8 mouse cellular contexts compared by ENCODE assay signal in genomic region chr3:89182531-89183057, GRCm38 (mm10). TPM values are rescaled to one million over a fixed set of nuclear protein-coding genes. Genes with fewer than 3 reads are reported as not detected.
A peak's percentile ranks its signal among the peaks of the same experiment; 100 is the strongest.
DNase-seq lines count a peak whose midpoint lies in the region; ATAC-seq lines count a peak whose summit lies in the region.

No protein-coding gene starts in this region.

- ATAC-seq in kidney, embryonic 14.5 days (ENCODE audit: low FRiP score, low TSS enrichment) = no peak; the same call in 1 of the 2 replicates
- ATAC-seq in intestine, embryonic 14.5 days (replicated peaks; ENCODE audit: low FRiP score, low TSS enrichment, low read depth) = peak; percentile 6; the same call in 1 of the 2 replicates
- no peak for ATAC-seq in midbrain, embryonic 16.5 days

- peaks cover 39% of the 10 kb centered on the region for H3K36me3 ChIP-seq in kidney, embryonic 14.5 days (ENCODE audit: control insufficient read depth, insufficient read depth, low read length)
- peaks cover 35% of the 10 kb centered on the region for H3K36me3 ChIP-seq in intestine, embryonic 14.5 days (ENCODE audit: control insufficient read depth, insufficient read depth, low read length)
- peaks cover 14% of the 10 kb centered on the region; the same call in 1 of the 2 replicates for H3K36me3 ChIP-seq in midbrain, embryonic 16.5 days (ENCODE audit: control insufficient read depth, insufficient read depth, low read length)

- WGBS in kidney, embryonic 14.5 days = 43% methylated on average over 7 of the region's 7 CpGs
- WGBS in intestine, embryonic 14.5 days = 39% methylated on average over 7 of the region's 7 CpGs
- WGBS in midbrain, embryonic 16.5 days = 48% methylated on average over 7 of the region's 7 CpGs

- no peaks in the 10 kb centered on the region for H3K9me3 ChIP-seq in kidney, embryonic 14.5 days (ENCODE audit: control insufficient read depth, low read length)
- no peaks in the 10 kb centered on the region for H3K9me3 ChIP-seq in intestine, embryonic 14.5 days (ENCODE audit: control insufficient read depth, low read length)
- no peaks in the 10 kb centered on the region for H3K9me3 ChIP-seq in midbrain, embryonic 16.5 days (replicated peaks; ENCODE audit: control insufficient read depth, low read length, poor library complexity, severe bottlenecking)

- peak overlapping the region; percentile 95 for H3K4me2 ChIP-seq in kidney, embryonic 14.5 days (replicated peaks; ENCODE audit: low read depth, low read length)
- H3K4me2 ChIP-seq in intestine, embryonic 14.5 days (ENCODE audit: low read length) = peak overlapping the region; percentile 96
- peak overlapping the region; percentile 90 for H3K4me2 ChIP-seq in midbrain, embryonic 16.5 days (ENCODE audit: low read length)

- no peak for DNase-seq in kidney, postnatal 36 days
- DNase-seq in intestine, embryonic 14.5 days (ENCODE audit: low spot score) = no peak
- no peak for DNase-seq in urinary bladder, postnatal 4 days (ENCODE audit: low spot score in 2 of 2)
- DNase-seq in cerebellum, postnatal 36 days = no peak
- DNase-seq in layer of hippocampus, adult 11-12 months (ENCODE audit: low spot score) = no peak

- H3K9ac ChIP-seq in kidney, embryonic 14.5 days (ENCODE audit: low read depth, low read length) = no peak overlapping the region
- H3K9ac ChIP-seq in intestine, embryonic 14.5 days (ENCODE audit: low read length) = no peak overlapping the region; the same call in 1 of the 2 replicates
- no peak overlapping the region; the same call in 1 of the 2 replicates for H3K9ac ChIP-seq in midbrain, embryonic 16.5 days (ENCODE audit: low read depth, low read length)

- H3K27me3 ChIP-seq in kidney, embryonic 14.5 days (ENCODE audit: control insufficient read depth, insufficient read depth, low read length) = no peaks in the 10 kb centered on the region
- H3K27me3 ChIP-seq in intestine, embryonic 14.5 days (replicated peaks; ENCODE audit: control insufficient read depth, insufficient read depth, low read length) = no peaks in the 10 kb centered on the region
- no peaks in the 10 kb centered on the region for H3K27me3 ChIP-seq in midbrain, embryonic 16.5 days (ENCODE audit: control insufficient read depth, insufficient read depth, low read depth, low read length)

- peaks cover 42% of the 10 kb centered on the region for H3K4me1 ChIP-seq in kidney, embryonic 14.5 days (ENCODE audit: control insufficient read depth, insufficient read depth, low read length)
- peaks cover 5% of the 10 kb centered on the region; the same call in 1 of the 2 replicates for H3K4me1 ChIP-seq in brown adipose tissue, adult 24 weeks (ENCODE audit: control insufficient read depth, insufficient read depth, insufficient read length, low read length)
- peaks cover 28% of the 10 kb centered on the region for H3K4me1 ChIP-seq in intestine, embryonic 14.5 days (replicated peaks; ENCODE audit: control insufficient read depth, insufficient read depth, low read length)
- H3K4me1 ChIP-seq in midbrain, embryonic 16.5 days (ENCODE audit: control insufficient read depth, insufficient read depth, low read length) = peaks cover 29% of the 10 kb centered on the region

- peak overlapping the region; percentile 67 for H3K4me3 ChIP-seq in kidney, embryonic 14.5 days (ENCODE audit: low read length)
- 0 out of 2 replicates have a peak overlapping the region, but pooled peaks have one; percentile 54 for H3K4me3 ChIP-seq in brown adipose tissue, adult 24 weeks (ENCODE audit: insufficient read depth, low read depth, low read length)
- H3K4me3 ChIP-seq in intestine, embryonic 14.5 days (ENCODE audit: low read depth, low read length) = peak overlapping the region; percentile 54
- H3K4me3 ChIP-seq in midbrain, embryonic 16.5 days (ENCODE audit: low read depth, low read length) = peak overlapping the region; percentile 60

- H3K27ac ChIP-seq in kidney, embryonic 14.5 days (ENCODE audit: low read depth, low read length) = peak overlapping the region; percentile 47; the same call in 1 of the 2 replicates
- no peak overlapping the region for H3K27ac ChIP-seq in brown adipose tissue, adult 24 weeks (replicated peaks; ENCODE audit: low read depth, low read length)
- no peak overlapping the region for H3K27ac ChIP-seq in intestine, embryonic 14.5 days (ENCODE audit: low read depth)
- H3K27ac ChIP-seq in midbrain, embryonic 16.5 days (ENCODE audit: low read length) = peak overlapping the region; percentile 92

RNA-seq across cellular contexts. Expression of gene Fam189b, which starts 0.3 kb away (rescaled TPM):
- 34.5 and 49.3 TPM in 2 replicates for polyA plus RNA-seq in kidney, embryonic 14.5 days (2014; fragmentation: Nextera tagmentation; extraction: Ambion mirVana)
- polyA plus RNA-seq in brown adipose tissue, adult 24 weeks (2012; ENCODE audit: insufficient read depth, insufficient read length, missing spikeins) = 1.3 and 2.0 TPM in 2 replicates
- 27.6 and 29.3 TPM in 2 replicates for polyA plus RNA-seq in intestine, embryonic 14.5 days (2014; fragmentation: Nextera tagmentation; extraction: Ambion mirVana)
- 31.8 and 33.6 TPM in 2 replicates for polyA plus RNA-seq in midbrain, embryonic 16.5 days (2015; fragmentation: Nextera tagmentation; extraction: Ambion mirVana)

RNA-seq across cellular contexts. Expression of gene Scamp3, which starts 5.3 kb away (rescaled TPM):
- 84.6 and 107 TPM in 2 replicates for polyA plus RNA-seq in kidney, embryonic 14.5 days (2014; fragmentation: Nextera tagmentation; extraction: Ambion mirVana)
- 39.4 and 48.7 TPM in 2 replicates for polyA plus RNA-seq in brown adipose tissue, adult 24 weeks (2012; ENCODE audit: insufficient read depth, insufficient read length, missing spikeins)
- 98.1 and 101 TPM in 2 replicates for polyA plus RNA-seq in intestine, embryonic 14.5 days (2014; fragmentation: Nextera tagmentation; extraction: Ambion mirVana)
- 145 and 152 TPM in 2 replicates for polyA plus RNA-seq in midbrain, embryonic 16.5 days (2015; fragmentation: Nextera tagmentation; extraction: Ambion mirVana)

RNA-seq across cellular contexts. Expression of gene Clk2, which starts 18.0 kb away (rescaled TPM):
- polyA plus RNA-seq in kidney, embryonic 14.5 days (2014; fragmentation: Nextera tagmentation; extraction: Ambion mirVana) = 33.8 and 35.1 TPM in 2 replicates
- 14.3 TPM in 2 replicates for polyA plus RNA-seq in brown adipose tissue, adult 24 weeks (2012; ENCODE audit: insufficient read depth, insufficient read length, missing spikeins)
- 24.9 and 25.3 TPM in 2 replicates for polyA plus RNA-seq in intestine, embryonic 14.5 days (2014; fragmentation: Nextera tagmentation; extraction: Ambion mirVana)
- polyA plus RNA-seq in midbrain, embryonic 16.5 days (2015; fragmentation: Nextera tagmentation; extraction: Ambion mirVana) = 15.9 and 19.7 TPM in 2 replicates

RNA-seq across cellular contexts. Expression of gene Gba, which starts 20.1 kb away (rescaled TPM):
- polyA plus RNA-seq in kidney, embryonic 14.5 days (2014; fragmentation: Nextera tagmentation; extraction: Ambion mirVana) = 32.0 and 37.4 TPM in 2 replicates
- 18.2 and 25.1 TPM in 2 replicates for polyA plus RNA-seq in brown adipose tissue, adult 24 weeks (2012; ENCODE audit: insufficient read depth, insufficient read length, missing spikeins)
- 39.2 and 41.0 TPM in 2 replicates for polyA plus RNA-seq in intestine, embryonic 14.5 days (2014; fragmentation: Nextera tagmentation; extraction: Ambion mirVana)
- 46.4 and 49.0 TPM in 2 replicates for polyA plus RNA-seq in midbrain, embryonic 16.5 days (2015; fragmentation: Nextera tagmentation; extraction: Ambion mirVana)

RNA-seq across cellular contexts. Expression of gene Hcn3, which starts 22.6 kb away (rescaled TPM):
- polyA plus RNA-seq in kidney, embryonic 14.5 days (2014; fragmentation: Nextera tagmentation; extraction: Ambion mirVana) = 0.49 and 0.73 TPM in 2 replicates
- polyA plus RNA-seq in brown adipose tissue, adult 24 weeks (2012; ENCODE audit: insufficient read depth, insufficient read length, missing spikeins) = not detected in 2 replicates
- polyA plus RNA-seq in intestine, embryonic 14.5 days (2014; fragmentation: Nextera tagmentation; extraction: Ambion mirVana) = 1.8 and 2.5 TPM in 2 replicates
- polyA plus RNA-seq in midbrain, embryonic 16.5 days (2015; fragmentation: Nextera tagmentation; extraction: Ambion mirVana) = 59.1 and 65.9 TPM in 2 replicates

Comparison
In these comparisons a context has a peak if more than half of its experiments do, and no peak if none do; other contexts are left out.
1. H3K27ac ChIP-seq: peak in kidney, embryonic 14.5 days (single experiment) and midbrain, embryonic 16.5 days (single experiment); none in brown adipose tissue, adult 24 weeks (single experiment) and intestine, embryonic 14.5 days (single experiment).
2. Peak in every context shown above with its lines, with median percentiles within 50 percentile points of each other: H3K4me2 ChIP-seq and H3K4me3 ChIP-seq.